Mouse (Mus musculus) layer of hippocampus, postnatal 36 days (tissue): ENCODE results near the gene Rin1. TPM values are rescaled to one million over a fixed set of nuclear protein-coding genes. Genes with fewer than 3 reads are reported as not detected.
A peak's percentile ranks its signal among the peaks of the same experiment; 100 is the strongest.

Experiments
- DNase-seq, 2 experiments: peaks; one replicate each; pipeline ENCODE4 v3.0.0; 2022
- total RNA-seq, 2 experiments: library from RNA; stranded (reverse); gene quantifications; 2 replicates each; pipeline ENCODE4 v1.2.3; 2021

Rin1 gene
- total RNA-seq, 2 experiments from 2014 or later = 111 to 113 TPM

- DNase-seq = no peak
These were observed 8.7 kb upstream of the Rin1 start for GRCm38 (mm10) chr19:5041588-5041987.

- no peak for DNase-seq
These were observed 4.8 kb upstream of the Rin1 start for GRCm38 (mm10) chr19:5045531-5045930.

DNA sequence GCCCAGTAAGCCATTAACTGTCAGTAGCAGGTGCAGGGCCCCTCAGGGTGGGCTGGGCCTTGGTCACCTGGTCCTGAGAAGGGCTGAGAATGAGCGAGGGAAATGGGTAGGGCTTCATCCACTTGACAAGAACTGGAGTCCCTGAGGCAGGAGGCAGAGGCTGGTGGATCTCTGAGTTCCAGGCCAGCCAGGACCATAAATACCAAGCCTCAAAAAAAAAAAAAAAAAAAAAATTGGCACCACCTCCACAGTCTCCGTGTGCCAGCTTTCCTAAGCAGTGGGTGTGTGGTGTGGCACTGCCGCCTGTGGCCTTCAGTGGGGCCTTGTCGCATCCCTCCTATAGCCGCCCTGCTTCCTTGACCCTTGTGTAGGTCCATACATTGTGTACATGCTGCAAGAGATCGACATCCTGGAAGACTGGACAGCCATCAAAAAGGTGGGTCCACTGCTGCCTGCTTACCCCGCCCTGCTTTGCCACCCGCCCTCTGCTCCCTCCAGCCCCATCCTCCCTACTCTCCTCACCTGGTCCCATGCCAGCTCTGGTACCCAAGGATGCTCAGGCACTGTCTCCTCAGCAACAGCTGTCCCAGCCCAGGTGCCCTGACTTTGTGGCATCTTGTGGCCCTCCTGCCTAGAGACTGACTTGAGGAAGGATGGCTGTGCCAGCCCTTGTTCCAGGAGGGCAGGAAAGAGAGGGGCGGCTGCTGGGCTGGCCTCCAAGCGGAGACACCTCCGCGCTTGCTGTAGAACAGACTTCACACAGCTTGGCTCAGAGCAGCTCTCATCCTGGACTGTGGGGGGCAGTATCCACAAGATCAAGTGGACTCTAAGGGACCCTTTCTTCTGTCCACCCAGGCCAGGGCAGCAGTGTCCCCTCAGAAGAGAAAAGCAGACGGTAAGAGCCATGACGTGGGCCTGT lies 1.9 kb upstream of the Rin1 start:
- DNase-seq = peak; percentile 70 to 74

DNA sequence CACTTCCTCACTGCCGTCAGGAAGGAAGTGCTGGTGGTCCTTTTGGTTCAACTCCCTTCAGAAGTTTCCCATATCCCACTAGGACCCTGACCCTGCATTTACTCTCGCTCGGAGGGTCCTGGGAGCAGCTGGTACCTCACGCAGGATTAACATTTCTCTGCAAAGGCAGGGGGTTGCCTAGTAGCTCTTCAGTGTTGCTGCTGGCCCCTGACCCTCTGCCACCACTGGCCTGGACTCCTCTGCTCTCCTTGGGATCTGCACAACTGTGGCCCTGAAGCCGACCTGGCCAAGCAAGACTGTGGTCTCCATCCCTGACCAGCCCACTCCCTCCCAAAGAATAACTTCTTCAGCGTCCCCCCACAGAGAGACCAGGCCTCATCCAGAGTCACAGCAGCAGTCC lies 956 bp upstream of the Rin1 start:
- DNase-seq = no peak

GRCm38 (mm10) chr19:5051031-5051430 lies 750 bp downstream of the Rin1 start:
- no peak for DNase-seq

GRCm38 (mm10) chr19:5051515-5051914 lies 1.2 kb downstream of the Rin1 start:
- DNase-seq = no peak

GRCm38 (mm10) chr19:5052166-5052822 lies 2.0 kb downstream of the Rin1 start:
- DNase-seq = no peak

DNA sequence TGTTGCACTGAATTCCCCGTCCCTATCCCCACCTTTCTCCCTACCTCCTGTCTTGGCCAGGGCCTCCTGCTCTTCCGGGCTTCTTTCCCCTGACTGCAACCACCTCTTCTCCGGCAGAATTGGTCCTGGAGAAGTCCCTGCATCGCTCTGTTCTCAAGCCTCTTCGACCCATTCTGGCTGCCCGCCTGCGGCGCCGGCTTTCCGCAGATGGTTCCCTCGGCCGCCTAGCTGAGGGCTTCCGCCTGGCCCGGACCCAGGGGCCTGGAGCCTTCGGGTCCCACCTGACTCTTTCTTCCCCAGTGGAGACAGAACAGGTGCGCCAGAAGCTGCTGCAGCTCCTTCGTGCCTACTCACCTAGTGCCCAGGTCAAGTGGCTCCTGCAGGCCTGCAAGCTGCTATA lies 2.6 kb downstream of the Rin1 start:
- DNase-seq = no peak

DNA sequence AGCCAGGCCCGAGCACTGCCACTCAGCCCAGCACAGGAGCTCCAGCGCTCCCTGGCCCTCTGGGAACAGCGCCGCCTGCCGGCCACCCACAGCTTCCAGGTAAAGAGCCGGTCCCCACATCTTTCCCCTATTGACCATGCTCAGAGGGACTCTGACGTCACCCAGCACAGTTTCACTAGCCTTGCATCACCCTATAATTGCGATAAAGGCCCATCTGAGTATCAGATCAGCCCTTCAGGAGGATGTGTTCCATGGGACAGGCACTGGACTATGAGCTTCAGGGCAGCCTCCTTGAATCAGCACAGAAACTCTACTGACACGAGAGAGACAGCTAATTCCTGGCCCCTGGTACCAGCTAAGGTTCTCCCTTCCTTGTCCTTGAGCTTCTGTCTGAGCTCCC lies 3.6 kb downstream of the Rin1 start:
- no peak for DNase-seq

DNA sequence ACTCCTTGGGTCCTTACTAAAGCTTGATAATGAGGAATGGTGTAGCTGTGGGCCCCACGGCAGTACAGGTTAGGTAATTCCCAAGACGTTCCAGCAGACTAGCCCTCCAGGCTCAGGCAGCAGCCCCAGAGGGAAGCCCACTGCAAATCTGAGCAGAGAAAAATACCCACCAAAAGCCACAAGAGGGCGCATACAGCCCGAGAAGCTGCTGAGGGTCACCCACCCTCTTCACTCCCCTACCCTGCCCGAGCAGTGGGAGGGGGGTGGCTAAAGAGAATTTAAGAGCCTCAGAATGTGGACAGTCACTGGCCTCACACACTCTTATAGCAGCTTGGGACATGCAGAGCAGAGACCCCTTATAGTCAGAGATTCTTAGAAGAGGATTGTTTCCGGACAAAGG lies 6.0 kb downstream of the Rin1 start:
- no peak for DNase-seq

- DNase-seq = no peak
These were observed 7.8 kb downstream of the Rin1 start for GRCm38 (mm10) chr19:5057876-5058775.

DNA sequence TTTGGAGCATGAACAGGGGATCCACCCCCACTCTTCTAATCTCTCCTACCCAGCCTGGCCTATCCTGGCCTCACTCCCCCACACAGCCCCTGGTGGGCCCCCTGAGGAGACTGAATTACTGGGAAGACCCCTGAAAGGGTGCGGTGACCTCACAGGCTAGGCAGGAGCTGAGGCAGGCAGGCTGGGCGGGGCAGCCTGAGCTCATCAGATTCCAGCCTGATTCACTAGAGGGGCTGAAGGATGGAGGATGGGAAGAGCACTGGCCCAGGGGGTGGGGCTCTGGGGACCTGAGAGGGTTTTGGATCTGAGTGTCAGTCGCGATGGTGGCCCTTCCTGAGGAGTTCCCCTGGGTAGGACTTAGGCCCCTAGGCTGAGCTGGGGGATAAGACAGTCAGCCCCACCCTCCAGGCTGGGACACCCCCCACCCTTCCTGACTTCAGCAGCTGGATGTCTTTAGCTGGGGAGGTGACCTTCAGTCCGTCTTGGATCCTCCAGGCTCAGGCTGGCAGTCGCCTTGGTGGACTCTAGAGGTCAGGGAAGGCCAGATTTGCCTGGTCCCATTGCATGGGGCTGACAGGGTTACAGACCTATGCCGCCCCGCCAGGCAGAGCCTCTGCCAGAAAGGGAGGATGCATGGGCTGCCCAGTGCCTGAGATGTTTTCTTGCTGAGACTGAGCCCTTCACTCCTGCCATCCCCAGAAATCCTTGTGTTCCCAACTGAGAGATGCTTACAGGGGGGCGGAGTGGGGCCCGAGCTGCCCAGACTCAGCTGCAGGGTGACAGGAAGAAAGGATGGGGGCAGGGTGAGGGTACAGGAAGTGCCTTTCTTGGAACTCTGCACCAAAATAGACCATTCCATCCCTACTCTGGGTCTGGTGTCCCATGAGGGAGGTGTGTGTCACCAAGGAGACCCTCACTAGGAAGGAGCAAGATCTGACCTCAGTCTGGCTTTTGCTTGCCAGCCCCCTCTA lies 8.8 kb downstream of the Rin1 start:
- no peak for DNase-seq

GRCm38 (mm10) chr19:5060365-5061330 lies 10.4 kb downstream of the Rin1 start:
- no peak for DNase-seq

GRCm38 (mm10) chr19:5062041-5062440 lies 11.8 kb downstream of the Rin1 start:
- DNase-seq = no peak

- no peak for DNase-seq
These were observed 12.2 kb downstream of the Rin1 start for GRCm38 (mm10) chr19:5062446-5062845.

GRCm38 (mm10) chr19:5065104-5065503 lies 14.8 kb downstream of the Rin1 start:
- DNase-seq = no peak

GRCm38 (mm10) chr19:5067040-5067799 lies 16.9 kb downstream of the Rin1 start:
- peak in 1 of 2 experiments; percentile 4 for DNase-seq

DNA sequence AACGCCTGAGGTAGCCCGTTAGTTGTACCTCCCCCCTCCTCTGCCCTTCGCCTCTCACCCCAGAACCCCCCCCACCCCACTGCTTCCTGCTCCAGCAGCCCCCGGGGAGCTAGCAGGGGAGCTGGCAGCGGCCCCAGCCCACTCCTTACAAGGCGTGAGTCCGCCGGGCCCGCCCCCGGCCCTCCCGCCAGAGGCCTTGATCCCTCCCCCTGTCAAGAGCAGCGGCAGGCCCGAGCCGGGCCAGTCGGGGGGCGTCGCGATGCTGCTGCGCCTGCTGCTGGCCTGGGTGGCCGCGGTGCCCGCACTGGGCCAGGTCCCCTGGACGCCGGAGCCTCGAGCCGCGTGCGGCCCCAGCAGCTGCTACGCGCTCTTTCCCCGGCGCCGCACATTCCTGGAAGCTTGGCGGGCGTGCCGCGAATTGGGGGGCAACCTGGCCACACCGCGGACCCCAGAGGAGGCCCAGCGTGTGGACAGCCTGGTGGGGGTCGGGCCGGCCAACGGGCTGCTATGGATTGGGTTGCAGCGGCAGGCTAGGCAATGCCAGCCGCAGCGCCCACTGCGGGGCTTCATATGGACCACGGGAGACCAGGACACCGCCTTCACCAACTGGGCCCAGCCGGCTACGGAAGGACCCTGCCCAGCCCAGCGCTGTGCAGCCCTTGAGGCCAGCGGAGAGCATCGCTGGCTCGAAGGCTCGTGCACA lies 17.7 kb downstream of the Rin1 start, which contains the start of gene Cd248:
Gene Cd248, plus strand, starts transcription at position 212 of the 703 bp plus-strand sequence.
- peak in 1 of 2 experiments; percentile 20 for DNase-seq
